Mouse (Mus musculus) forebrain, embryonic 14.5 days (tissue): ENCODE results near the gene Olfr448. TPM values are rescaled to one million over a fixed set of nuclear protein-coding genes. Genes with fewer than 3 reads are reported as not detected.
A peak's percentile ranks its signal among the peaks of the same experiment; 100 is the strongest.

Experiments
- ATAC-seq: fragments of 200-750 bp; cut with Nextera tagmentation; 2 replicates; pipeline ENCODE4 v1.8.0; 2017; ENCODE audit warnings: mild to moderate bottlenecking, moderate library complexity
- DNase-seq: peaks from one replicate; pipeline ENCODE4 v3.0.0-alpha.2; 2015; ENCODE audit warnings: low spot score
- H3K27ac ChIP-seq: fragments of 300-500 bp; sonication (generic); 2 replicates; pipeline ENCODE4 v1.5.1; 2014; ENCODE audit warnings: low read depth, mild to moderate bottlenecking, control low read depth, low read length, moderate library complexity
- H3K27me3 ChIP-seq: fragments of 300-500 bp; sonication (generic); replicated peaks from 2 replicates; pipeline ENCODE4 v1.6.1; 2014; ENCODE audit warnings: low read length, control low read depth, mixed read lengths; ENCODE audit not compliant: control insufficient read depth, insufficient read depth
- H3K36me3 ChIP-seq: fragments of 300-500 bp; sonication (generic); 2 replicates; pipeline ENCODE4 v1.6.1; 2014; ENCODE audit warnings: low read length, control low read depth; ENCODE audit not compliant: control insufficient read depth, insufficient read depth
- H3K4me1 ChIP-seq: fragments of 300-500 bp; sonication (generic); 2 replicates; pipeline ENCODE4 v1.6.1; 2014; ENCODE audit warnings: antibody characterized with exemption, low read length, control low read depth; ENCODE audit not compliant: control insufficient read depth, insufficient read depth
- H3K4me2 ChIP-seq: fragments of 300-500 bp; sonication (generic); 2 replicates; pipeline ENCODE4 v1.6.1; 2014; ENCODE audit warnings: mild to moderate bottlenecking, control low read depth, low read length
- H3K4me3 ChIP-seq: fragments of 300-500 bp; sonication (generic); 2 replicates; pipeline ENCODE4 v1.5.1; 2014; ENCODE audit warnings: low read depth, low read length, control low read depth
- H3K9ac ChIP-seq: fragments of 300-500 bp; sonication (generic); 2 replicates; pipeline ENCODE4 v1.6.1; 2014; ENCODE audit warnings: mild to moderate bottlenecking, low read length, control low read depth, moderate library complexity
- H3K9me3 ChIP-seq: fragments of 300-500 bp; sonication (generic); replicated peaks from 2 replicates; pipeline ENCODE4 v1.6.1; 2016; ENCODE audit warnings: low read length, control low read depth, mixed read lengths; ENCODE audit not compliant: control insufficient read depth
- WGBS: fragments of 180-500 bp; shearing (Covaris S2); extraction: QIAGEN DNeasy Blood & Tissue Kit; methylation state at CpG from one replicate; pipeline ENCODE4 v1.1.7; 2014; 5-methylcytosine and 5-hydroxymethylcytosine counted together
- polyA plus RNA-seq: library from polyadenylated mRNA; unstranded; fragments of >200 nt; fragmentation: Nextera tagmentation; extraction: Ambion mirVana; gene quantifications from 2 replicates; pipeline ENCODE4 v1.2.1, GENCODE M21; 2014

Gene Olfr448
- polyA plus RNA-seq = not detected in 2 replicates

- 93% methylated on average over 1 of the region's 1 CpGs for WGBS
- H3K4me3 ChIP-seq = no peak within 1 kb of the TSS
- ATAC-seq = no peak
- H3K4me1 ChIP-seq = no peaks in the 10 kb centered on the region
- H3K9me3 ChIP-seq = no peaks in the 10 kb centered on the region
- no peak for DNase-seq
- H3K36me3 ChIP-seq = no peaks in the 10 kb centered on the region
- no peaks in the 10 kb centered on the region for H3K27me3 ChIP-seq
- H3K4me2 ChIP-seq = no peak within 1 kb of the TSS
- no peak within 1 kb of the TSS for H3K9ac ChIP-seq
- H3K27ac ChIP-seq = no peak within 1 kb of the TSS
These were observed at the start of gene Olfr448 for GRCm38 (mm10) chr6:42890141-42890540. Gene Olfr448, plus strand, starts transcription at chr6:42890441.

- peak; percentile 71 for ATAC-seq
- no peaks in the 10 kb centered on the region for H3K36me3 ChIP-seq
- peak; percentile 80 for DNase-seq
- no peak overlapping the region for H3K4me3 ChIP-seq
- 12% methylated on average over 4 of the region's 4 CpGs for WGBS
- no peak overlapping the region for H3K4me2 ChIP-seq
- H3K9me3 ChIP-seq = no peaks in the 10 kb centered on the region
- H3K27ac ChIP-seq = no peak overlapping the region
- no peaks in the 10 kb centered on the region for H3K27me3 ChIP-seq
- no peak overlapping the region for H3K9ac ChIP-seq
- H3K4me1 ChIP-seq = no peaks in the 10 kb centered on the region
These were observed 29.9 kb upstream of the Olfr448 start for GRCm38 (mm10) chr6:42860222-42860819.

- Histone ChIP-seq H3K27ac (no peak overlapping the region), H3K36me3 (no peaks in the 10 kb centered on the region), H3K9me3 (no peaks in the 10 kb centered on the region), H3K4me2 (no peak overlapping the region), H3K4me3 (no peak overlapping the region), H3K9ac (no peak overlapping the region), H3K4me1 (no peaks in the 10 kb centered on the region), H3K27me3 (no peaks in the 10 kb centered on the region)
- no peak for ATAC-seq
- WGBS = 70% methylated on average over 3 of the region's 3 CpGs
- DNase-seq = no peak
These were observed 20.5 kb upstream of the Olfr448 start for GRCm38 (mm10) chr6:42869695-42870094.

GRCm38 (mm10) chr6:42876323-42876722 is 13.9 kb upstream of the Olfr448 start:
- Histone ChIP-seq H3K27ac (no peak overlapping the region), H3K9me3 (no peaks in the 10 kb centered on the region), H3K4me2 (no peak overlapping the region), H3K4me3 (no peak overlapping the region), H3K27me3 (no peaks in the 10 kb centered on the region), H3K9ac (no peak overlapping the region), H3K4me1 (no peaks in the 10 kb centered on the region), H3K36me3 (no peaks in the 10 kb centered on the region)
- ATAC-seq = no peak
- DNase-seq = no peak

GRCm38 (mm10) chr6:42900345-42900744 is 10.1 kb downstream of the Olfr448 start:
- ATAC-seq = no peak
- Histone ChIP-seq H3K27me3 (no peaks in the 10 kb centered on the region), H3K9ac (no peak overlapping the region), H3K36me3 (no peaks in the 10 kb centered on the region), H3K9me3 (no peaks in the 10 kb centered on the region), H3K4me3 (no peak overlapping the region), H3K4me1 (no peaks in the 10 kb centered on the region), H3K27ac (no peak overlapping the region), H3K4me2 (no peak overlapping the region)
- WGBS = 12% methylated on average over 1 of the region's 1 CpGs
- no peak for DNase-seq

DNA sequence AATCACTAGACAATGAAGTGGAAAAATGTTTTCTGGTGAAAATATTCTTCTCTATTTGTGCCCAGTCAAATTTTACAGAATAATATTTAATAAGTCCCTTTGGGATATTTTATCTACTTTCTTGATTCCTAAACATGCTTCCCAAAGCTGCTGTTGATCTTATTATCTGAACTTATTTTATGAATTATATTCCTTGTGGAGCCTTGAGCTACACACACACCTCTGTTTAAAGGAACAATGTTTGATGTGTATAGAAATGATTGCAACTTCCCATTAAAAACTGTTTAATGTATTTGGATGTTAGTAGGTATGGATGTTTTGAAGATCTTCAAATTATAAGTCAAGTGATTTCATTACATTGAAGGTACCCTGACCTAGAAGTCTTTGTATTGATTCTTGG is 18.3 kb downstream of the Olfr448 start, which contains the start of gene Olfr447:
Gene Olfr447, plus strand, starts transcription at position 301 of the 400 bp plus-strand sequence.
- Histone ChIP-seq H3K4me1 (no peaks in the 10 kb centered on the region), H3K27ac (no peak within 1 kb of the TSS), H3K27me3 (no peaks in the 10 kb centered on the region), H3K9me3 (no peaks in the 10 kb centered on the region), H3K4me2 (no peak within 1 kb of the TSS), H3K9ac (no peak within 1 kb of the TSS), H3K36me3 (no peaks in the 10 kb centered on the region), H3K4me3 (no peak within 1 kb of the TSS)
- no peak for ATAC-seq
- DNase-seq = no peak

DNA sequence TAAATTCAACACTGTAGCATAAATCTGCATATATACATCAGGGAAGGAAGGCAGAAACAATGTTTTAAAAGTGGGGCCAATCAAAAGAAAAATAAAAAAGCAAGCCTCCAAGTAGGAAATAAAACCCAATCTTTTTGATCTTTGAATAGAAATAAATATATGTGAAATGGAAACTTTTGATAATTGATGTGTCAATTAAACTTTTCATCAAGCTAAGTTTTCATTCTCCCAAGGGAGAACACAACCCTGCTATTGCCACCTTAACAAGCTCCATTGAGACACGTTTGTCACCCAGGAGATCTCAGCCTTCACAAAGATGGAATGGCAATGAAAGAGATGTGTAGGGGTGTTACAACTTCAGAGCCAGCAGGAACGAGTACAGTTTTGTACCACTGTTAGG is 30.8 kb downstream of the Olfr448 start, which contains the start of gene Olfr446:
Gene Olfr446, plus strand, starts transcription at position 301 of the 400 bp plus-strand sequence.
- Histone ChIP-seq H3K4me1 (no peaks in the 10 kb centered on the region), H3K36me3 (no peaks in the 10 kb centered on the region), H3K27ac (no peak within 1 kb of the TSS), H3K27me3 (no peaks in the 10 kb centered on the region), H3K4me2 (no peak within 1 kb of the TSS), H3K9ac (no peak within 1 kb of the TSS), H3K4me3 (no peak within 1 kb of the TSS), H3K9me3 (no peaks in the 10 kb centered on the region)
- ATAC-seq = no peak
- 59% methylated on average over 2 of the region's 2 CpGs for WGBS
- DNase-seq = no peak

Other genes starting within 250 kb of the Olfr448 start
- 0.55 and 0.63 TPM in 2 replicates for gene Tcaf2, start 245.2 kb upstream of the Olfr448 start, polyA plus RNA-seq
- 176 and 209 TPM in 2 replicates for gene Tcaf1, start 180.4 kb upstream of the Olfr448 start, polyA plus RNA-seq
- not detected in 2 replicates for gene Olfr453, start 151.1 kb upstream of the Olfr448 start, polyA plus RNA-seq
- gene Olfr38, start 134.0 kb upstream of the Olfr448 start, polyA plus RNA-seq = not detected in 2 replicates
- gene Olfr452, start 105.3 kb upstream of the Olfr448 start, polyA plus RNA-seq = not detected in 2 replicates
- not detected in 2 replicates for gene Olfr450, start 78.5 kb upstream of the Olfr448 start, polyA plus RNA-seq
- gene Olfr449, start 56.1 kb upstream of the Olfr448 start, polyA plus RNA-seq = not detected in 2 replicates
- not detected in 2 replicates for gene Olfr447, start 18.4 kb downstream of the Olfr448 start, polyA plus RNA-seq
- not detected in 2 replicates for gene Olfr446, start 30.9 kb downstream of the Olfr448 start, polyA plus RNA-seq
- not detected in 2 replicates for gene Olfr444, start 58.6 kb downstream of the Olfr448 start, polyA plus RNA-seq
- gene Olfr441, start 215.9 kb downstream of the Olfr448 start, polyA plus RNA-seq = not detected in 2 replicates